Mouse (Mus musculus): ENCODE measurements around the gene Fes. TPM values are rescaled to one million over a fixed set of nuclear protein-coding genes. Genes with fewer than 3 reads are reported as not detected.

Fes gene
- polyA plus RNA-seq, 1 experiment from 2014 or later, result 26.4 TPM

DNA sequence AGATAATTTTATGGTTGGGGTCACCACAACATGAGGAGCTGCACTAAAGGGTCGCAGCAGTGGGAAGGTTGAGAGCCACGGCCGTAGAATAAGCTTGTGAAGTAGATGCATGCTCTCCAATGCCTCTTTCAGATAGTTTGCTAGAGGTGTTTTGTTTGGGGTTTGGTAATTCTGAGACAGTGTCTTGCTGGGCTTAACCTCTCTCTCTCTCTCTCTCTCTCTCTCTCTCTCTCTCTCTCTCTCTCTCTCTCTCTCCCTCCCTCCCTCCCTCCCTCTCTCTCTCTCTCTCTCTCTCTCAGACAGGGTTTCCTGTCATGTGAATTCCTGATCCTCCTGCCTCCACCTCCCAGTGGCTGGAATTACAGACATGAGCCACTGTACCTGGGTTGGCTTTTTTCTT lies 13.0 kb downstream of the Fes start:
- Histone ChIP-seq H3K4me1 (ENCODE audit: insufficient read depth, low read depth, low read length) (0 out of 2 replicates have a peak, but pooled peaks cover 4% of the 10 kb centered on the region), H3K36me3 (ENCODE audit: insufficient read depth, low read length) (peaks cover 7% of the 10 kb centered on the region; the same call in 1 of the 2 replicates), H3K4me3 (ENCODE audit: low read depth, low read length) (no peak overlapping the region), H3K27ac (ENCODE audit: low read length) (no peak overlapping the region), H3K27me3 (replicated peaks; ENCODE audit: insufficient read depth, low read length) (no peaks in the 10 kb centered on the region), H3K9ac (replicated peaks; ENCODE audit: low read depth) (no peak overlapping the region), H3K9me3 (ENCODE audit: low read length) (no peaks in the 10 kb centered on the region), H3K4me2 (replicated peaks; ENCODE audit: low read depth, low read length) (no peak overlapping the region)
- 91% methylated on average over 3 of the region's 3 CpGs for WGBS
- DNase-seq (ENCODE audit: low spot score), result no peak
- no peak for TF ChIP-seq EP300 (IDR thresholded peaks at IDR 0.05)
- no peak for TF ChIP-seq CTCF (IDR thresholded peaks at IDR 0.05)
- no peak for ATAC-seq

DNA sequence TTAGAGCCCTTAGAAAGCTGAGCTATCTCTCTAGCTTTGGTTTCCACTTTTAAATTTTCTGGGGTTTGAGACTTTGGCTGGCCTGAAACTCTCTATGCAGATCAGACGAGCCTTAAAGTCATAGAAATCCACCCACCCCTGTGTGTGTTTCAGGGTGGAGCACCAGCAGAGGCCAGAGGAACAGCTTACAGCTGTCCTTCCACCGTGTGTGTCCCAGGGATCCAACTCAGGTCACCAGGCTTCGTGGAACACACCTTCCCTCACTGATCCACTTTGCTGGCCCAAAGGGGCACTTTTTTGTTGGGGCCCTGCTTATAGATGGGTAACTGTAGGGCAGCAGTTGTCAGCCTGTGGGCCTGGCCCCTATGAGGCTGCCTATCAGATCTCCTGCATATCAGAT lies 13.5 kb downstream of the Fes start:
- H3K9me3 ChIP-seq (ENCODE audit: low read length), result no peaks in the 10 kb centered on the region
- no peak overlapping the region for H3K4me2 ChIP-seq (replicated peaks; ENCODE audit: low read depth, low read length)
- 58% methylated on average over 3 of the region's 3 CpGs for WGBS
- no peak for TF ChIP-seq EP300 (IDR thresholded peaks at IDR 0.05)
- TF ChIP-seq CTCF (IDR thresholded peaks at IDR 0.05), result no peak
- DNase-seq (ENCODE audit: low spot score) (no peak), ATAC-seq (no peak)
- H3K36me3 ChIP-seq (ENCODE audit: insufficient read depth, low read length), result peaks cover 7% of the 10 kb centered on the region; the same call in 1 of the 2 replicates
- H3K27me3 ChIP-seq (replicated peaks; ENCODE audit: insufficient read depth, low read length), result no peaks in the 10 kb centered on the region
- H3K4me3 ChIP-seq (ENCODE audit: low read depth, low read length), result no peak overlapping the region
- no peak overlapping the region for H3K27ac ChIP-seq (ENCODE audit: low read length)
- no peak overlapping the region for H3K9ac ChIP-seq (replicated peaks; ENCODE audit: low read depth)
- peaks cover 5% of the 10 kb centered on the region; the same call in 1 of the 2 replicates for H3K4me1 ChIP-seq (ENCODE audit: insufficient read depth, low read depth, low read length)

DNA sequence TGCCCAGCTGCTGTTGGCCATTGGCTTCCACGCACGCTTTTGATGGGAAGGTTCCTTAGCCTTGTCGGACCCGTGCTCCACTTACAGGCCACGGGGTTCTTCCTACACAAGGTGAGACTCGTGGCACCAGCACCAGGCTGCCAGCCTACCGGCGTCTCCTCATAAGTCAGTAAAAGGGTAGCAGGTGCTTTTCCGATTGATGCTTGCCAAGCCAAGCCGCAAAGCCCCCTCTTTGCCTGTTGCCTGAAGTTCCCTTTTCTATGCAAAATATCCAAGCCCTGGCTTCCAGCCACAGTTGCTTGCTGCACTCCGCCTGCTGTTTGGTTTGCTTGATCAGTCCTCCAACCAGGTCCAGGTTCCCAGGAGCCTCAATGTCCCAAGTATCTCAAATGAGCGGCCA lies 13.9 kb downstream of the Fes start:
- TF ChIP-seq EP300 (IDR thresholded peaks at IDR 0.05) (no peak), CTCF (IDR thresholded peaks at IDR 0.05) (no peak)
- H3K27me3 ChIP-seq (replicated peaks; ENCODE audit: insufficient read depth, low read length), result no peaks in the 10 kb centered on the region
- no peak overlapping the region for H3K9ac ChIP-seq (replicated peaks; ENCODE audit: low read depth)
- H3K36me3 ChIP-seq (ENCODE audit: insufficient read depth, low read length), result peaks cover 6% of the 10 kb centered on the region; the same call in 1 of the 2 replicates
- DNase-seq (ENCODE audit: low spot score) (no peak), ATAC-seq (no peak)
- no peak overlapping the region for H3K27ac ChIP-seq (ENCODE audit: low read length)
- no peak overlapping the region for H3K4me3 ChIP-seq (ENCODE audit: low read depth, low read length)
- 81% methylated on average over 12 of the region's 12 CpGs for WGBS
- H3K9me3 ChIP-seq (ENCODE audit: low read length), result no peaks in the 10 kb centered on the region
- H3K4me1 ChIP-seq (ENCODE audit: insufficient read depth, low read depth, low read length), result peaks cover 8% of the 10 kb centered on the region; the same call in 1 of the 2 replicates
- no peak overlapping the region for H3K4me2 ChIP-seq (replicated peaks; ENCODE audit: low read depth, low read length)

DNA sequence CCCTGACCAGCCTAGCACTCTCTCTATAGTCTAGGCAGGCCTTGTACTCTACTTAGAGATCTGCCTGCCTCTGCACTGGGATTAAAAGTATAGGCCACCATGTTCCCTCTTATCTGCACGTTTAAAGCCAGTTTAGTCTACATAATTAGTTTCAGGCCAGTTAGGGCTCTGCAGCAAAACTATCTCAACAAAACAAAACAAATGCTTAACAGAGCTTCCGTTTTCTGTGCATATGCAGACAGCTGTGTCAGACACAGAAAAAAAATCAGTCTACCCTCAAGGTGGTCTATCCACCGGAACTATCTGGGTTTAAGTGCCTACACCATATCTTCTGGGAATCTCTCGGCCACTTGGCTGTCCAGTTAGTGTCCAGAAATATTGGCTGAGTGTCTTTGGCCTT lies 14.4 kb downstream of the Fes start:
- H3K9ac ChIP-seq (replicated peaks; ENCODE audit: low read depth), result no peak overlapping the region
- no peak overlapping the region for H3K27ac ChIP-seq (ENCODE audit: low read length)
- no peak overlapping the region for H3K4me2 ChIP-seq (replicated peaks; ENCODE audit: low read depth, low read length)
- H3K9me3 ChIP-seq (ENCODE audit: low read length), result no peaks in the 10 kb centered on the region
- H3K4me3 ChIP-seq (ENCODE audit: low read depth, low read length), result no peak overlapping the region
- no peaks in the 10 kb centered on the region for H3K27me3 ChIP-seq (replicated peaks; ENCODE audit: insufficient read depth, low read length)
- peaks cover 12% of the 10 kb centered on the region for H3K4me1 ChIP-seq (ENCODE audit: insufficient read depth, low read depth, low read length)
- TF ChIP-seq EP300 (IDR thresholded peaks at IDR 0.05) (no peak), CTCF (IDR thresholded peaks at IDR 0.05) (no peak)
- ATAC-seq (no peak), DNase-seq (ENCODE audit: low spot score) (no peak)
- 0 out of 2 replicates have a peak, but pooled peaks cover 4% of the 10 kb centered on the region for H3K36me3 ChIP-seq (ENCODE audit: insufficient read depth, low read length)
- 74% methylated on average over 4 of the region's 4 CpGs for WGBS

DNA sequence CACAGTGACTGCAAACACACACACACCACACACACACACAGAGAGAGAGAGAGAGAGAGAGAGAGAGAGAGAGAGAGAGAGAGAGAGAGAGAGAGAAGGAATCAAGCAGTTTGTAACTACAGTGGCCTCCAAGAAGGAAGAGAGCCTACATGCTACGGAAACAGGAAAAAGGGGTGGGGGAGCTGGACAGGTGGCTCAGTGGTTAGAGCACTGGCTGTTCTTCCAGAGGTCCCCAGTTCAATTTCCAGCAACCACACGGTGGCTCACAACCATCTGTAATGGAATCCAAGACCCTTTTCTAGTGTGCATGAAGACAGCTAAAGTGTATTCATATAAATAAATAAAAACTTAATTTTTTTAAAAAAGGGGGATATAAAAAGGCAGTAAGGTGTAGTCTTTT lies 15.1 kb downstream of the Fes start:
- Histone ChIP-seq H3K4me1 (ENCODE audit: insufficient read depth, low read depth, low read length) (peaks cover 10% of the 10 kb centered on the region), H3K36me3 (ENCODE audit: insufficient read depth, low read length) (0 out of 2 replicates have a peak, but pooled peaks cover 4% of the 10 kb centered on the region), H3K27ac (ENCODE audit: low read length) (no peak overlapping the region), H3K27me3 (replicated peaks; ENCODE audit: insufficient read depth, low read length) (no peaks in the 10 kb centered on the region), H3K9me3 (ENCODE audit: low read length) (no peaks in the 10 kb centered on the region), H3K4me3 (ENCODE audit: low read depth, low read length) (no peak overlapping the region), H3K9ac (replicated peaks; ENCODE audit: low read depth) (no peak overlapping the region), H3K4me2 (replicated peaks; ENCODE audit: low read depth, low read length) (no peak overlapping the region)
- no peak for ATAC-seq
- TF ChIP-seq EP300 (IDR thresholded peaks at IDR 0.05), result no peak
- no peak for TF ChIP-seq CTCF (IDR thresholded peaks at IDR 0.05)
- whole genome bisulfite sequencing, result 44% methylated on average over 2 of the region's 2 CpGs
- no peak for DNase-seq (ENCODE audit: low spot score)

DNA sequence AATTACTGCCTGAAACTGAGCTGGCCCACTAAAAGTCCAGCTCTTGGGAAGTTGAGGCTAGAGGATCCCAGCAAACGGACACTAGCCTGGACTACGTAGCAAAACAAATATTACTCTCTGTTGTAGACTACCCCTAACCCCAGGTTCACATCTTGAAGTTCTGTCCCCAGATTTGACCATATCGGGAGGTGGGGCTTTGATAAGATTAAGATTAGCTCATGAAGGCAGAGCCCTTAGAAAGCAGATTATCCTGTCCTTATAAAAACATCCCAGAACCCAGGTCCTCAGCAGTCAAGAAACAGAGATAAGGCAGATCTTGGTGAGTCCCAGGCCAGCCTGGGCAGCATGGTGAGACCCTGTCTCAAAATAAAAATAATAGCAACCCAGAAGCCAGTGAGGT lies 15.6 kb downstream of the Fes start:
- Histone ChIP-seq H3K27me3 (replicated peaks; ENCODE audit: insufficient read depth, low read length) (no peaks in the 10 kb centered on the region), H3K9me3 (ENCODE audit: low read length) (no peaks in the 10 kb centered on the region), H3K27ac (ENCODE audit: low read length) (no peak overlapping the region), H3K9ac (replicated peaks; ENCODE audit: low read depth) (no peak overlapping the region), H3K4me1 (ENCODE audit: insufficient read depth, low read depth, low read length) (peaks cover 8% of the 10 kb centered on the region), H3K4me3 (ENCODE audit: low read depth, low read length) (no peak overlapping the region), H3K36me3 (ENCODE audit: insufficient read depth, low read length) (0 out of 2 replicates have a peak, but pooled peaks cover 4% of the 10 kb centered on the region), H3K4me2 (replicated peaks; ENCODE audit: low read depth, low read length) (no peak overlapping the region)
- WGBS, result 75% methylated on average over 3 of the region's 3 CpGs
- TF ChIP-seq EP300 (IDR thresholded peaks at IDR 0.05), result no peak
- TF ChIP-seq CTCF (IDR thresholded peaks at IDR 0.05), result no peak
- DNase-seq (ENCODE audit: low spot score), result no peak
- no peak for ATAC-seq
